Mouse (Mus musculus) small intestine, adult 2 months (tissue): ENCODE data around the gene Asxl2. TPM values are rescaled to one million over a fixed set of nuclear protein-coding genes. Genes with fewer than 3 reads are reported as not detected.
"Not testable (repeated sequence)": the region's sequence is repeated elsewhere in the genome, so short reads cannot be mapped to it uniquely, and the experiment has no call there.

Experiments used
- H3K27ac ChIP-seq: fragments of 200-500 bp; 2 replicates; pipeline ENCODE4 v1.5.1; 2012; ENCODE audit warnings: low read depth, low read length, control low read depth, inconsistent platforms; ENCODE audit not compliant: insufficient read depth
- H3K27me3 ChIP-seq: fragments of 200-500 bp; 2 replicates; pipeline ENCODE4 v1.6.1; 2012; ENCODE audit warnings: mild to moderate bottlenecking, moderate library complexity, low read length, inconsistent platforms; ENCODE audit not compliant: control insufficient read depth, insufficient read depth
- H3K36me3 ChIP-seq: fragments of 200-500 bp; 2 replicates; pipeline ENCODE4 v1.6.1; 2012; ENCODE audit warnings: mild to moderate bottlenecking, low read length, control low read depth, inconsistent platforms; ENCODE audit not compliant: control insufficient read depth, insufficient read depth
- H3K4me1 ChIP-seq: fragments of 200-500 bp; 2 replicates; pipeline ENCODE4 v1.6.1; 2012; ENCODE audit warnings: low read length, inconsistent platforms, mixed read lengths; ENCODE audit not compliant: control insufficient read depth, insufficient read depth, insufficient read length
- H3K4me3 ChIP-seq: fragments of 200-500 bp; 2 replicates; pipeline ENCODE4 v1.5.1; 2012; ENCODE audit warnings: low read depth, mild to moderate bottlenecking, control low read depth, inconsistent platforms, low read length, moderate library complexity
- CTCF ChIP-seq: fragments of 200-500 bp; IDR thresholded peaks from 2 replicates; pipeline ENCODE4 v1.5.1; 2012; ENCODE audit warnings: low read depth, mild to moderate bottlenecking, control low read depth, inconsistent platforms, low read length, moderate library complexity, mixed read lengths; ENCODE audit not compliant: insufficient replicate concordance, insufficient read length; ENCODE audit errors: extremely low read depth
- POLR2A ChIP-seq: fragments of 200-500 bp; IDR thresholded peaks from 2 replicates; pipeline ENCODE4 v1.6.1; 2012; ENCODE audit warnings: low read depth, mild to moderate bottlenecking, control low read depth, inconsistent platforms, low read length, moderate library complexity
- WGBS: fragments of 180-500 bp; shearing (Covaris S2); methylation state at CpG from one replicate; pipeline ENCODE4 v1.1.7; 2018; 5-methylcytosine and 5-hydroxymethylcytosine counted together
- polyA plus RNA-seq: library from polyadenylated mRNA; depleted of rRNA; stranded (reverse); fragments of >200 nt; gene quantifications from 2 replicates; pipeline ENCODE4 v1.2.3, GENCODE M21; 2012

Gene Asxl2
- polyA plus RNA-seq, 1 experiment, result 5.3 TPM

GRCm38 (mm10) chr12:3525536-3525935 lies 98.9 kb downstream of the Asxl2 start:
- TF ChIP-seq POLR2A (no peak), CTCF (no peak)
- no peak overlapping the region for H3K27ac ChIP-seq
- no peaks in the 10 kb centered on the region for H3K36me3 ChIP-seq
- WGBS, result 85% methylated on average over 5 of the region's 5 CpGs
- no peak overlapping the region for H3K4me3 ChIP-seq
- H3K27me3 ChIP-seq, result no peaks in the 10 kb centered on the region
- no peaks in the 10 kb centered on the region for H3K4me1 ChIP-seq

- H3K4me3 ChIP-seq, H3K36me3 ChIP-seq, H3K27me3 ChIP-seq, H3K4me1 ChIP-seq, H3K27ac ChIP-seq: not testable (repeated sequence)
- WGBS, result 100% methylated on average over 1 of the region's 1 CpGs
These were observed 108.8 kb downstream of the Asxl2 start for GRCm38 (mm10) chr12:3535446-3535845.

GRCm38 (mm10) chr12:3537616-3538015 lies 111.0 kb downstream of the Asxl2 start:
- no peak overlapping the region for H3K4me3 ChIP-seq
- no peak for TF ChIP-seq CTCF
- TF ChIP-seq POLR2A, result no peak
- 20% methylated on average over 3 of the region's 3 CpGs for WGBS
- H3K4me1 ChIP-seq, result no peaks in the 10 kb centered on the region
- H3K27me3 ChIP-seq, result no peaks in the 10 kb centered on the region
- no peaks in the 10 kb centered on the region for H3K36me3 ChIP-seq
- H3K27ac ChIP-seq, result no peak overlapping the region

- Histone ChIP-seq H3K27me3 (no peaks in the 10 kb centered on the region), H3K4me1 (no peaks in the 10 kb centered on the region), H3K4me3 (no peak overlapping the region), H3K27ac (no peak overlapping the region), H3K36me3 (no peaks in the 10 kb centered on the region)
- 76% methylated on average over 1 of the region's 1 CpGs for WGBS
- TF ChIP-seq POLR2A (no peak), CTCF (no peak)
These were observed 111.4 kb downstream of the Asxl2 start for GRCm38 (mm10) chr12:3538036-3538435.

GRCm38 (mm10) chr12:3539605-3540004 lies 112.9 kb downstream of the Asxl2 start:
- H3K36me3 ChIP-seq, result no peaks in the 10 kb centered on the region
- no peak overlapping the region for H3K4me3 ChIP-seq
- no peaks in the 10 kb centered on the region for H3K4me1 ChIP-seq
- no peak overlapping the region for H3K27ac ChIP-seq
- TF ChIP-seq CTCF, result no peak
- TF ChIP-seq POLR2A, result no peak
- no peaks in the 10 kb centered on the region for H3K27me3 ChIP-seq
- WGBS, result 42% methylated on average over 2 of the region's 2 CpGs

- WGBS, result 86% methylated on average over 7 of the region's 7 CpGs
- H3K4me1 ChIP-seq, result no peaks in the 10 kb centered on the region
- no peak overlapping the region for H3K27ac ChIP-seq
- H3K4me3 ChIP-seq, result no peak overlapping the region
- H3K27me3 ChIP-seq, result no peaks in the 10 kb centered on the region
- H3K36me3 ChIP-seq, result no peaks in the 10 kb centered on the region
- TF ChIP-seq CTCF (no peak), POLR2A (no peak)
These were observed 114.2 kb downstream of the Asxl2 start for GRCm38 (mm10) chr12:3540871-3541270.

- TF ChIP-seq POLR2A (no peak), CTCF (no peak)
- Histone ChIP-seq H3K4me1 (no peaks in the 10 kb centered on the region), H3K4me3 (no peak overlapping the region), H3K27ac (no peak overlapping the region), H3K27me3 (no peaks in the 10 kb centered on the region), H3K36me3 (no peaks in the 10 kb centered on the region)
- WGBS, result 74% methylated on average over 3 of the region's 3 CpGs
These were observed 118.8 kb downstream of the Asxl2 start for GRCm38 (mm10) chr12:3545451-3545850.

GRCm38 (mm10) chr12:3546121-3546658 lies 119.5 kb downstream of the Asxl2 start:
- Histone ChIP-seq H3K36me3 (no peaks in the 10 kb centered on the region), H3K27me3 (no peaks in the 10 kb centered on the region), H3K27ac (no peak overlapping the region), H3K4me1 (no peaks in the 10 kb centered on the region), H3K4me3 (no peak overlapping the region)
- TF ChIP-seq CTCF, result no peak
- no peak for TF ChIP-seq POLR2A
- 69% methylated on average over 4 of the region's 4 CpGs for WGBS
